Mouse (Mus musculus): Measurements from ENCODE around the gene Fbxl13. TPM values are rescaled to one million over a fixed set of nuclear protein-coding genes. Genes with fewer than 3 reads are reported as not detected.
A peak's percentile ranks its signal among the peaks of the same experiment; 100 is the strongest.

Gene Fbxl13
- polyA plus RNA-seq, 1 experiment from 2014 or later = 0.29 TPM

DNA sequence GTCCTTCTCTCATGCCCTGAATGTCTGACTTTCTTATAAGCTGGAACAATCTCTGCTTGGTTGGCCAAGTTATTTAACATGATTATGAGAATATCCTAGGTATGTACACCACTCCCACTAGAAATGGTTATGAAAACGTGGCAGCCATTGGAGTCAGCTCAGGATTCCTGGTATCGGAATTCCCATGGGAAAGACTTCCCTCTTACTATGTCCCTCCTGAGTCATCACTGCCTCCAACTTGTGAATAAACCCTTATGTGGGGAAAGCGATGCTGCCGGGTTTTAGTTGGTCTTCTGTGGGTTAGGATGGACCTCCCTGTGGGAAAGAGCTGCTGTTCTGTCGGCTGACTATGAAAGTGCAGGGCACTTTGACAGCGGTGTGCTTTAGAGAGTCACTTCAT is 163.9 kb downstream of the Fbxl13 start:
- 84% methylated on average over 6 of the region's 6 CpGs for WGBS
- H3K4me2 ChIP-seq (replicated peaks; ENCODE audit: low read depth, low read length) = no peak overlapping the region
- no peaks in the 10 kb centered on the region for H3K36me3 ChIP-seq (ENCODE audit: control insufficient read depth, insufficient read depth, low read length)
- peaks cover 9% of the 10 kb centered on the region; the same call in 1 of the 2 replicates for H3K4me1 ChIP-seq (ENCODE audit: control insufficient read depth, insufficient read depth, low read length)
- H3K9me3 ChIP-seq (ENCODE audit: control insufficient read depth, low read depth, low read length) = no peaks in the 10 kb centered on the region
- no peak overlapping the region for H3K27ac ChIP-seq (ENCODE audit: low read length)
- H3K9ac ChIP-seq (replicated peaks; ENCODE audit: low read depth, low read length) = no peak overlapping the region
- H3K4me3 ChIP-seq (ENCODE audit: low read depth, low read length) = no peak overlapping the region
- ATAC-seq (ENCODE audit: insufficient number of reproducible peaks, insufficient read depth, low FRiP score, low read depth) = no peak
- no peaks in the 10 kb centered on the region for H3K27me3 ChIP-seq (ENCODE audit: control insufficient read depth, insufficient read depth, low read length)

DNA sequence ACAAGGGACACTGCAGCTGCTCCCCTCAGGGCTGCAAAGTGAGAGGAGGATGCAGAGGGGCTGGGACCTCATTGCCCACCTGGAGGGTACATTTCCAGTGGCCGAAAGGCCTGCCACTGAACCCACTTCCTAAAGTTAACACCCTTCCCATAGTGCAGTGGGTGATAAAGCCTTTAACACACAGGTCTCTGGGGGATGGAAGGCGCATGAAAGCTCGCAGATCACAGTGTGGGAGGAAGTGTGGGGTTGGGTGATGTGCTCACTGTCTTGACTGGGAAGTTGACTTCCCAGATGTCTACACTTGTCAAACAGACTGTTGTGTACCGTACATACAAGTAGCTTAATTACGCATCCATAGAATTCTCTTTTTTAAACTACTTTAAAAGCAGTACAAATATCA is 165.7 kb downstream of the Fbxl13 start:
- Histone ChIP-seq H3K4me3 (ENCODE audit: low read depth, low read length) (no peak overlapping the region), H3K9ac (replicated peaks; ENCODE audit: low read depth, low read length) (no peak overlapping the region), H3K9me3 (ENCODE audit: control insufficient read depth, low read depth, low read length) (no peaks in the 10 kb centered on the region), H3K36me3 (ENCODE audit: control insufficient read depth, insufficient read depth, low read length) (no peaks in the 10 kb centered on the region), H3K27me3 (ENCODE audit: control insufficient read depth, insufficient read depth, low read length) (no peaks in the 10 kb centered on the region), H3K4me2 (replicated peaks; ENCODE audit: low read depth, low read length) (no peak overlapping the region), H3K4me1 (ENCODE audit: control insufficient read depth, insufficient read depth, low read length) (peaks cover 7% of the 10 kb centered on the region; the same call in 1 of the 2 replicates), H3K27ac (ENCODE audit: low read length) (no peak overlapping the region)
- 82% methylated on average over 5 of the region's 5 CpGs for whole genome bisulfite sequencing
- no peak for ATAC-seq (ENCODE audit: insufficient number of reproducible peaks, insufficient read depth, low FRiP score, low read depth)

DNA sequence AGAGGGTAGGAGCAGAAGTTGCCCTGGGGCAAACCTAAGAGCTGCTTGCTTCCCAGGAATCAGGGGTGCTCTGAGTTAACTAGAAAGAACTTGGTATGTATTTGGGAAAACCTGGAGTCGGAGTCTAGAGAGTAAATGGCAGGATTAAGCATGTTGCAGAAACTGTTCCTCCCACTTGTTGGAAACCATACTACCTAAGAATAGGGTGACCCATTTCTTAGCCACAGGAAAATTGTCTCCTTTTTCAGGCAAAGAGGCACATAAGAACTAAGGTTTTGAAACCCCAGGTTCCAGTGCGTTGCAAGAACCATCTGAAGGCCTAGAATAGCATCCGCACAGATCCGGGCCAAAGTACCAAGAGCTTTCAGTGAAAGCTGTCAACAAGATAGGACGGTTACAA is 167.0 kb downstream of the Fbxl13 start:
- Histone ChIP-seq H3K27me3 (ENCODE audit: control insufficient read depth, insufficient read depth, low read length) (no peaks in the 10 kb centered on the region), H3K4me3 (ENCODE audit: low read depth, low read length) (no peak overlapping the region), H3K9ac (replicated peaks; ENCODE audit: low read depth, low read length) (no peak overlapping the region), H3K4me1 (ENCODE audit: control insufficient read depth, insufficient read depth, low read length) (peaks cover 7% of the 10 kb centered on the region; the same call in 1 of the 2 replicates), H3K36me3 (ENCODE audit: control insufficient read depth, insufficient read depth, low read length) (no peaks in the 10 kb centered on the region), H3K9me3 (ENCODE audit: control insufficient read depth, low read depth, low read length) (no peaks in the 10 kb centered on the region), H3K27ac (ENCODE audit: low read length) (no peak overlapping the region), H3K4me2 (replicated peaks; ENCODE audit: low read depth, low read length) (no peak overlapping the region)
- no peak for ATAC-seq (ENCODE audit: insufficient number of reproducible peaks, insufficient read depth, low FRiP score, low read depth)
- 92% methylated on average over 5 of the region's 5 CpGs for WGBS

DNA sequence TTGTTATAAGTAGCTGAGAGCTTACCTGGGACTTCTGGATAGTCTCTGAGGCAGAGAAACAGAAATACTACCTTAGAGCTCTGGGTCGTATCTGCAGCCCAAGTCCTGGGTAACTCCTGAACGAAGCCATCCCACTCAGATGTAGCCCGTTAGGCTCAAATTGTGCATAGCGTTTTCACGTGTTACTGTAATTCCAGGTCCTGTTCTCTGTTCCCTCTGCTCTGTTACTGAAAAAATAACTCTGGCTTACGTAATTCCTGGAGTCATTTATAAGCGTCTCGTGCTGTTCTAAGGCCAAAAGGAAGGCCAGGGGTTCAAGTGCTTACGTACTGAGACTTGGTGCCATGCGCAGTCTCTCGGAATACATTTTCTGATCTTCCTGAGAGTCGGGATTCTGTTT is 177.3 kb downstream of the Fbxl13 start:
- Histone ChIP-seq H3K27me3 (ENCODE audit: control insufficient read depth, insufficient read depth, low read length) (no peaks in the 10 kb centered on the region), H3K27ac (ENCODE audit: low read length) (no peak overlapping the region), H3K36me3 (ENCODE audit: control insufficient read depth, insufficient read depth, low read length) (no peaks in the 10 kb centered on the region), H3K4me1 (ENCODE audit: control insufficient read depth, insufficient read depth, low read length) (0 out of 2 replicates have a peak, but pooled peaks cover 5% of the 10 kb centered on the region), H3K9ac (replicated peaks; ENCODE audit: low read depth, low read length) (no peak overlapping the region), H3K4me3 (ENCODE audit: low read depth, low read length) (no peak overlapping the region), H3K9me3 (ENCODE audit: control insufficient read depth, low read depth, low read length) (no peaks in the 10 kb centered on the region), H3K4me2 (replicated peaks; ENCODE audit: low read depth, low read length) (no peak overlapping the region)
- WGBS = 84% methylated on average over 12 of the region's 12 CpGs
- no peak for ATAC-seq (ENCODE audit: insufficient number of reproducible peaks, insufficient read depth, low FRiP score, low read depth)

DNA sequence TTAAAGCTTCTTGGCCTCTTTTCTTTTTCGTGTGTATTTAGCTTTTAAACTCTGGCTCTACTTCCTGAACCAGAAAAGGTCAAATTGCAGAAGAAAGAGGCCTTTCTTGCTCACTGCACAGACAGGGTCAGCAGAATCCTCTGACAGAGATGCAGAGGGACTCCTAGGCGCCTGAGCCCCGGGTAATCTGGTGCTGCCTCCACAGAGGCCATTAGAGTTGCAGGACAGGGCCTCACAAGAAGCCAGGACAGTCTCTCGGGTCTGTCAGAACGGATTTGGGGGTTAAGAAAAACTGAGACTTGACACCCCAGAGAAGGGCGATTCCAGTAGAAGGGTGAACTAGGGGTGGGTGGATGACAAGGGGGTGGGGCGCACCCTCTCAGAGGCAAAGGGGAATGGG is 178.0 kb downstream of the Fbxl13 start:
- Histone ChIP-seq H3K9me3 (ENCODE audit: control insufficient read depth, low read depth, low read length) (no peaks in the 10 kb centered on the region), H3K27me3 (ENCODE audit: control insufficient read depth, insufficient read depth, low read length) (no peaks in the 10 kb centered on the region), H3K4me2 (replicated peaks; ENCODE audit: low read depth, low read length) (no peak overlapping the region), H3K27ac (ENCODE audit: low read length) (0 out of 2 replicates have a peak overlapping the region, but pooled peaks have one; percentile 1), H3K36me3 (ENCODE audit: control insufficient read depth, insufficient read depth, low read length) (no peaks in the 10 kb centered on the region), H3K9ac (replicated peaks; ENCODE audit: low read depth, low read length) (no peak overlapping the region), H3K4me1 (ENCODE audit: control insufficient read depth, insufficient read depth, low read length) (0 out of 2 replicates have a peak, but pooled peaks cover 5% of the 10 kb centered on the region), H3K4me3 (ENCODE audit: low read depth, low read length) (no peak overlapping the region)
- 59% methylated on average over 7 of the region's 7 CpGs for WGBS
- ATAC-seq (ENCODE audit: insufficient number of reproducible peaks, insufficient read depth, low FRiP score, low read depth) = no peak

DNA sequence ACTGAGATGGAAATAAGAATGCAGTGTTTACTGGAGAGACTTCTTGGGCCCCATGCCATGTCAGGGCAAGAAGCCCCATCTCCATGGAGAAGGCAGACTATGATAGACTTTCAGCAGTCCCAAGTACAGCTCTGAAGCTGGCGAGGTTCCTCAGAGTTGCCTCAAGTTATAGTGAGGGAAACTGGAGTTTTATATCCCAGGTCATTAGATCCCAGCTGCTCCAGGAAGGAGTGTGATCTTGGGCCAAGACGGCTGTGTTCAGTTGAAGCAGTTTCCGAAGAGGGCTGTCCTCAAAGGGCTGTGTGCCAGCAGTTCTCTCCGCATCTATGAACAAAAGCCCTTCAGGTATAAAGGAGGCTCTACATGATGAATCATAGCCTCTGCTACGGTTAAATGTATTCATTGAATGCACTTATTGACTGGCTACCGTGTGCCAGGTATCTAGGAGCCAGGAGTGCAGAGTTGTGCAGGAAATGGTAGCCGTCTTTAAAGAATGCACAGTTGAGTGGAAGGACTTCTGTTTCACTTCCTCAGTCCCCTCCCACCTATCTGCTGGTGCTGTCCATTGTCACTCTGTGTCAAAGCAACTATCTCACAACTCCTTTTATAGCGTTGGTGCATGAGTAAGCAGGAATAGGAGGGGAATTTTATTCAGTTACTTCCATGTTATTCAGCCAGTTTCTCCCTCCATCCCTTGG is 204.5 kb downstream of the Fbxl13 start:
- no peak overlapping the region for H3K9ac ChIP-seq (replicated peaks; ENCODE audit: low read depth, low read length)
- WGBS = 62% methylated on average over 8 of the region's 8 CpGs
- H3K4me3 ChIP-seq (ENCODE audit: low read depth, low read length) = no peak overlapping the region
- H3K27me3 ChIP-seq (ENCODE audit: control insufficient read depth, insufficient read depth, low read length) = no peaks in the 10 kb centered on the region
- ATAC-seq (ENCODE audit: insufficient number of reproducible peaks, insufficient read depth, low FRiP score, low read depth) = peak; percentile 55
- 0 out of 2 replicates have a peak, but pooled peaks cover 2% of the 10 kb centered on the region for H3K4me1 ChIP-seq (ENCODE audit: control insufficient read depth, insufficient read depth, low read length)
- no peaks in the 10 kb centered on the region for H3K9me3 ChIP-seq (ENCODE audit: control insufficient read depth, low read depth, low read length)
- no peak overlapping the region for H3K4me2 ChIP-seq (replicated peaks; ENCODE audit: low read depth, low read length)
- H3K36me3 ChIP-seq (ENCODE audit: control insufficient read depth, insufficient read depth, low read length) = no peaks in the 10 kb centered on the region
- H3K27ac ChIP-seq (ENCODE audit: low read length) = no peak overlapping the region

DNA sequence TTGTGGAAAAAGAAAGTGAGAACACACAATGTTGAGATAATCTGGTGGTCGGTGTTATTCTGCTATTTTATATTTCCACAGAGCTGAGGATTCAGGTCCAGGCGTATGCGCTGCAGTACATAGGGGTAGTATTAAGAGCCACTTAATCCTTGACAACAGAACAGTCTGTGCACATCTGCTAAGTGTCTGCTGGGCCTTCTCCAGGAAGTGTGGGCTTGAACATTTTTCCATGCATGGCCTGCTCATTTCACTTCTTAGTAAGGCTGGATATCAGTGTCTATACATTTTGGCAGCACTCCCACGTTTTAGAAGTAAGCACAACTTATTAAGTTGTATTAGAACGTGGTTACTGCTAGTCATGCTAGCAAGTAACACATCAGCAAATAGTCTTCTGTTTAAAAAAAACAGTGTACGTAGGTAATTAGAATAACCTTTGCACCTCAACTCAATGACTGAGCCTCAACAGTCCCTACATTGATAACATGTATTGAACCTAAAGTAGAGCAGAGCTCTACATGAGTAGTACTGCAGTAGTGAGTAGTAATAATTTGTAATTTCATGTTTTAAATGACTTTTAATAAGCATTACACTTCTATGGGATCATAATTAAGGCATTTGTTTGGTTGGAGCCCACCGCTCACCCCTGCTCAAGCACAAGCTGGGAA is 205.9 kb downstream of the Fbxl13 start:
- Histone ChIP-seq H3K27me3 (ENCODE audit: control insufficient read depth, insufficient read depth, low read length) (no peaks in the 10 kb centered on the region), H3K9me3 (ENCODE audit: control insufficient read depth, low read depth, low read length) (no peaks in the 10 kb centered on the region), H3K27ac (ENCODE audit: low read length) (no peak overlapping the region), H3K4me3 (ENCODE audit: low read depth, low read length) (no peak overlapping the region), H3K4me2 (replicated peaks; ENCODE audit: low read depth, low read length) (no peak overlapping the region), H3K9ac (replicated peaks; ENCODE audit: low read depth, low read length) (no peak overlapping the region), H3K4me1 (ENCODE audit: control insufficient read depth, insufficient read depth, low read length) (0 out of 2 replicates have a peak, but pooled peaks cover 2% of the 10 kb centered on the region), H3K36me3 (ENCODE audit: control insufficient read depth, insufficient read depth, low read length) (no peaks in the 10 kb centered on the region)
- peak; percentile 53; the same call in 1 of the 2 replicates for ATAC-seq (ENCODE audit: insufficient number of reproducible peaks, insufficient read depth, low FRiP score, low read depth)
- WGBS = 69% methylated on average over 7 of the region's 7 CpGs

DNA sequence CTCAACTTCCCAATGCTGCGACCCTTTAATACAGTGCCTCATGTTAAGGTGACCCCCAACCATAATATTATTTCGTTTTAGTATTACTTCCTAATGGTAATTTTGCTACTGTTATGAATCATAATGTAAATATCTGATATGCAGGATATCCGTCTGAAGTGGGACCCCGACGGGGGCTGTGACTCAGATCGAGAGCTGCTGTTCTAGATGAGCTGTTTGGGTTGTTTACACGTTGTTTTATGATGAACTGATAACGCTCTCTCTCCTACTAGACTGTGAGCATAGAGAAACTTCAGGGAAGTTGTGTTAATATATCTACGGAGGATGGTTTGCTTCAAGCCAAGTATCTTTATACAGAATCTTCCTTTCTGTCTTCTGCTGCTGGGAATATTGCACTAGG is 207.0 kb downstream of the Fbxl13 start:
- H3K36me3 ChIP-seq (ENCODE audit: control insufficient read depth, insufficient read depth, low read length) = no peaks in the 10 kb centered on the region
- 69% methylated on average over 9 of the region's 9 CpGs for WGBS
- no peak overlapping the region for H3K27ac ChIP-seq (ENCODE audit: low read length)
- no peak overlapping the region for H3K4me2 ChIP-seq (replicated peaks; ENCODE audit: low read depth, low read length)
- no peak overlapping the region for H3K9ac ChIP-seq (replicated peaks; ENCODE audit: low read depth, low read length)
- H3K27me3 ChIP-seq (ENCODE audit: control insufficient read depth, insufficient read depth, low read length) = no peaks in the 10 kb centered on the region
- no peak for ATAC-seq (ENCODE audit: insufficient number of reproducible peaks, insufficient read depth, low FRiP score, low read depth)
- no peak overlapping the region for H3K4me3 ChIP-seq (ENCODE audit: low read depth, low read length)
- H3K9me3 ChIP-seq (ENCODE audit: control insufficient read depth, low read depth, low read length) = no peaks in the 10 kb centered on the region
- H3K4me1 ChIP-seq (ENCODE audit: control insufficient read depth, insufficient read depth, low read length) = 0 out of 2 replicates have a peak, but pooled peaks cover 2% of the 10 kb centered on the region
